Mouse (Mus musculus): ENCODE measurements around the gene Hsf2bp.
A peak's percentile ranks its signal among the peaks of the same experiment; 100 is the strongest.

Gene Hsf2bp

GRCm38 (mm10) chr17:31904036-31904435, 132.1 kb downstream of the Hsf2bp start:
- peak; percentile 97 for DNase-seq

DNA sequence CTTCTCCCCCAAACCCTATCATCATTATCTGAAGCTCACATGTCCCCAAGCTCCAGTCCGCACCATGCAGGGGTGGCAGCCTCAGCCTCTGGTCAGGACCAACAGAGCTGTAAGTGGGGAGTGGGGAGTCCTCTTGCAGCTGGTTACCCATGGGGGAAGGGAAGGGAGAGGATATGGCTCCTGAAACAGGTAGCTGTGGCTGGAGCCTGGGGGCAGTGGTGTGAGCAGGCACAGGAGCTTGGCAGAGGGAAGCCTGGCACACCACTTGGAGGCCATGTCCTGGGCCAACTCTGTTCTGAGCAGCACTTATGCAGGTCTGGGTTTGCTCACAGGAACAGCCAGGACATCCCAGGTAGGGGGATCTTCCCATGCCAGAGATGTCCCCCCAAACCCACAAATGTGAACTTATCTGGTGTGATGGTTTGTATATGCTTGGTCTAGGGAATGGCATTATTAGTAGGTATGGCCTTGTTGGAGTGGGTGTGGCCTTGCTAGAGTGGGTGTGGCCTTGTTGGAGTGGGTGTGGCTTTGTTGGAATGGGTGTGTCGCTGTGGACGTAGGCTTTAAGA, 133.4 kb downstream of the Hsf2bp start:
- DNase-seq, result peak; percentile 92

DNA sequence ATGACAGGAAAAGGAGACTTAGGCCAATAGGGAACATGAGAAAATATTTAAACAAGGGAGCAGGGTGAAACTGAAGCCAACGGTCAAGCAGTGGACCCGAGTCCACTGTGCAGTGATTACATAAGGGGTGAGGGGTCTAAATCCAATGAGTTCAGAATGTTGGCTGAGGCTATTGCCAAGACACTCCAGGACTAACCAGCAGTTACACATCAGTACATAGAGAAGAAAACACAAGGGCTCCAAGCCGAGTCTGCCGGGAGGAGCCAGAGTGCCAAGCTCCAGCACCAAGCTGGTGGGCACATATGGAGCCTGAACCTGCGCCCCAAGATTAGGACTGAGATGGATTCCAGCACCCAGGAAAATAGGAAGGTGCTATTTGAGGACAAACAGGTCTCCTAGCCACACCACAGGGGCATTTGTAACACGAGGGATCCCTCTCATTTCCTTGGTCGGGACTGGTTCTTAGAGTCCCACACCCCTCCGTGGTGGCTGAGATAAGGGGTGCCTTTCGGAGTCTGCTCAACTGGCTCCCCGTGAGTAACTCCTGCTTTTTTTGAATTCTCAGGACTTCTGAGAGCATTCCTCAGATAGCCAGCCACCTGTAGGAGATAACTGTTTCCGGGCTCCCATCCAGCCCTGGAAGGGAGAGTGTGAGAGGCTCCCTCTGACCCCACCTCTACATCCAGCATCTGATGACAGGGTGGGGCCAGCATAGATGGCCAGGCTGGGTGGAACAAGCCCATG, 134.5 kb downstream of the Hsf2bp start:
- DNase-seq, result peak; percentile 97

GRCm38 (mm10) chr17:31898941-31899340, 137.2 kb downstream of the Hsf2bp start:
- no peak for DNase-seq

DNA sequence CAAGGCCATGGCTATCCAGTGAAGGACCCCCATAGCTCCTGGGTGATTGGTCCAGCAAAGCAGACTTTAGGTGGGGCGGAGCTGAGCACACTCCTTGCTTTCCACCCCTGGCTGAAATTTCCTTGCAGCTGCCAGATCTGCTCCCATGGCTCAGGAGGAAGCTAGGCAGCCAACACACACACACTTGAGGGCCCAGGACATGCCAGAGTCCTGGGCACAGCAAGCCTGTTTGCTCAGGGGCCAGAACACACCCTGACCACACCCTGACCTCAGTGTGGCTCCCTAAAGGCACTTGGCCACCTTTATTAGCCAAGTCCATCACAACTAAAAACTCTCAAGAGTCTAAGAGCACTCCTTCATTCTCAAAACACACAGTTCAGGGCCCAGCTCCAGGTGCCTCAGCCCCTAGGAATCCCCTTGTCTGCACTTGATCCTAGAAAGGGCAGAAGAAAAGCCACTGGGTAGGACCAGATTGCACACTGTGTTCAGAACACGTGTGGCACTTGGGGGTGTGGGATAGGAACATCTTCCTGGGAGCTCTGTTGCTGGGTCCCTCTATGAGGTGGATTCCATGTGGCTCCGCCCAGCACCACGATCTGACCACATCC, 138.9 kb downstream of the Hsf2bp start:
- peak; percentile 96 for DNase-seq

- DNase-seq, result peak; percentile 92
These were observed 139.4 kb downstream of the Hsf2bp start for GRCm38 (mm10) chr17:31896751-31897150.

DNA sequence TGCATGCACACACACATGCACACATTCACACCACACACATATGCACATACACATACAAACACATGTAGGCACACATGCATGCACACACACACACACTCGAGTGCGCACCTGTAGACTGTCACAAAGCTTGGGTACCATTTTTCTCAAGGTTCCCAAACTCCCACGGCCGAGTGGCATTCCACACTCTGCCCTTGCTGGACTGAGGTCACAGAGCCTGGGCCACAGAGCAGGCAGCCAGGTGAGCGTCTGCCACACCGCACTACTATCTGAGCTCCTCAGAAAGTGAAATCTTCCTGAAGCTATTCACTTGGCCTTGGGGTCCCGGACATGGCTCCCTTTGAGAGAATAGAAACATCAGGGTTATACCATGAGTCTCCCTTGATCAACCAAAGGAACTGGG, 139.8 kb downstream of the Hsf2bp start:
- peak; percentile 82 for DNase-seq

Data from heart, adult 11 months (tissue).